Mouse (Mus musculus) heart, embryonic 10.5 days (tissue): ENCODE data around the gene Capn1. TPM values are rescaled to one million over a fixed set of nuclear protein-coding genes. Genes with fewer than 3 reads are reported as not detected.

Experiments
- DNase-seq: peaks from one replicate; pipeline ENCODE4 v3.0.0-alpha.2; 2017; ENCODE audit warnings: low spot score
- H3K27ac ChIP-seq: fragments of 300-500 bp; sonication (generic); 2 replicates; pipeline ENCODE4 v1.5.1; 2016; ENCODE audit warnings: mild to moderate bottlenecking
- H3K27me3 ChIP-seq: fragments of 300-500 bp; sonication (generic); 2 replicates; pipeline ENCODE4 v1.6.1; 2016; ENCODE audit warnings: mild to moderate bottlenecking; ENCODE audit not compliant: poor library complexity, insufficient read depth, severe bottlenecking
- H3K36me3 ChIP-seq: fragments of 300-500 bp; sonication (generic); 2 replicates; pipeline ENCODE4 v1.6.1; 2016; ENCODE audit warnings: mild to moderate bottlenecking, moderate library complexity
- H3K4me1 ChIP-seq: fragments of 300-500 bp; sonication (generic); 2 replicates; pipeline ENCODE4 v1.6.1; 2016; ENCODE audit warnings: mild to moderate bottlenecking
- H3K4me3 ChIP-seq: fragments of 300-500 bp; sonication (generic); 2 replicates; pipeline ENCODE4 v1.5.1; 2016; ENCODE audit warnings: mild to moderate bottlenecking, moderate library complexity
- H3K9me3 ChIP-seq: fragments of 300-500 bp; sonication (generic); 2 replicates; pipeline ENCODE4 v1.6.1; 2016; ENCODE audit warnings: mild to moderate bottlenecking, moderate library complexity
- WGBS: fragments of 180-500 bp; shearing (Covaris S2); methylation state at CpG from one replicate; pipeline ENCODE4 v1.1.7; 2016; 5-methylcytosine and 5-hydroxymethylcytosine counted together
- polyA plus RNA-seq: library from polyadenylated mRNA; unstranded; fragments of >200 nt; fragmentation: Nextera tagmentation; extraction: Ambion mirVana; gene quantifications from 2 replicates; pipeline ENCODE4 v1.2.1, GENCODE M21; 2016

The Capn1 gene
- polyA plus RNA-seq: 7.3 and 7.4 TPM in 2 replicates

- peaks cover 40% of the 10 kb centered on the region for H3K27me3 ChIP-seq
- H3K4me3 ChIP-seq: peak within 1 kb of the TSS; percentile 71
- H3K4me1 ChIP-seq: peaks cover 34% of the 10 kb centered on the region
- no peaks in the 10 kb centered on the region for H3K9me3 ChIP-seq
- peak within 1 kb of the TSS; percentile 82 for H3K27ac ChIP-seq
- no peaks in the 10 kb centered on the region for H3K36me3 ChIP-seq
- DNase-seq: peak; percentile 90
- 3% methylated on average over 40 of the region's 40 CpGs for WGBS
Observed at GRCm38 (mm10) chr19:6015511-6016315, at the start of gene Capn1. TSS of gene Capn1 (minus strand) at chr19:6015897.

GRCm38 (mm10) chr19:6063081-6063480 lies 47.4 kb upstream of the Capn1 start:
- Histone ChIP-seq H3K4me1 (peaks cover 52% of the 10 kb centered on the region), H3K27me3 (no peaks in the 10 kb centered on the region), H3K36me3 (peaks cover 15% of the 10 kb centered on the region), H3K4me3 (no peak overlapping the region), H3K9me3 (no peaks in the 10 kb centered on the region), H3K27ac (no peak overlapping the region)
- 88% methylated on average over 6 of the region's 6 CpGs for WGBS
- DNase-seq: no peak

GRCm38 (mm10) chr19:6062418-6062817 lies 46.7 kb upstream of the Capn1 start:
- Histone ChIP-seq H3K9me3 (no peaks in the 10 kb centered on the region), H3K36me3 (peaks cover 15% of the 10 kb centered on the region), H3K4me1 (peaks cover 46% of the 10 kb centered on the region), H3K27ac (peak overlapping the region; percentile 96), H3K27me3 (no peaks in the 10 kb centered on the region), H3K4me3 (peak overlapping the region; percentile 82)
- 76% methylated on average over 5 of the region's 5 CpGs for WGBS
- no peak for DNase-seq

GRCm38 (mm10) chr19:6061641-6062302 lies 46.1 kb upstream of the Capn1 start:
- peak overlapping the region; percentile 82 for H3K4me3 ChIP-seq
- DNase-seq: peak; percentile 83
- peaks cover 42% of the 10 kb centered on the region for H3K4me1 ChIP-seq
- WGBS: 2% methylated on average over 44 of the region's 44 CpGs
- peaks cover 15% of the 10 kb centered on the region for H3K36me3 ChIP-seq
- no peaks in the 10 kb centered on the region for H3K9me3 ChIP-seq
- peak overlapping the region; percentile 96 for H3K27ac ChIP-seq
- no peaks in the 10 kb centered on the region for H3K27me3 ChIP-seq

GRCm38 (mm10) chr19:6061021-6061533 lies 45.4 kb upstream of the Capn1 start, which contains the start of gene Znhit2:
TSS of gene Znhit2 (plus strand) at chr19:6061192.
- Histone ChIP-seq H3K36me3 (peaks cover 17% of the 10 kb centered on the region), H3K9me3 (no peaks in the 10 kb centered on the region), H3K27me3 (no peaks in the 10 kb centered on the region), H3K27ac (peak within 1 kb of the TSS; percentile 96), H3K4me3 (peak within 1 kb of the TSS; percentile 82), H3K4me1 (peaks cover 42% of the 10 kb centered on the region)
- whole genome bisulfite sequencing: under 1% methylated on average over 58 of the region's 58 CpGs
- peak; percentile 97 for DNase-seq

DNA sequence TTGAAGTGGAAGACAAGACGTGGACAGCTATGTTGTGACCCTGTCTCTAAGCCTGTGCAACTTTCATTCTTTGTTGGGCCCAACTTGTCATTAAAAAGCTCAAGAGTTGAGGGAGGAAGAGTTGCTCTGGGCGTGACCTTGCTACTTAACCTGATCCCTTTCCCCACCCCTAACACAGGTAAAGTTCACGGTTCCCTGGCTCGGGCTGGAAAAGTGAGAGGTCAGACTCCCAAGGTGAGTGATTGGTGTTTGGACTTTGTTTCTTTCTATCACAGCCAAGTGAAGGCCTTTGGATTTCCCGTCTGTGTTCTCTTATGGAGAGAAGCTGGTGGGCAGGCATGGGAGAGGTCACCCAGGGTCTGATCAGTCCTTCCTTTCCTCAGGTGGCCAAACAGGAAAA lies 43.3 kb upstream of the Capn1 start:
- no peak for DNase-seq
- H3K9me3 ChIP-seq: no peaks in the 10 kb centered on the region
- peak overlapping the region; percentile 91 for H3K4me3 ChIP-seq
- no peaks in the 10 kb centered on the region for H3K27me3 ChIP-seq
- WGBS: 83% methylated on average over 5 of the region's 5 CpGs
- H3K27ac ChIP-seq: no peak overlapping the region
- peaks cover 38% of the 10 kb centered on the region for H3K36me3 ChIP-seq
- H3K4me1 ChIP-seq: peaks cover 42% of the 10 kb centered on the region

GRCm38 (mm10) chr19:6058513-6058912 lies 42.8 kb upstream of the Capn1 start:
- H3K36me3 ChIP-seq: peaks cover 43% of the 10 kb centered on the region
- DNase-seq: no peak
- 28% methylated on average over 5 of the region's 5 CpGs for WGBS
- peaks cover 40% of the 10 kb centered on the region for H3K4me1 ChIP-seq
- H3K27me3 ChIP-seq: no peaks in the 10 kb centered on the region
- peak overlapping the region; percentile 91 for H3K4me3 ChIP-seq
- H3K9me3 ChIP-seq: no peaks in the 10 kb centered on the region
- H3K27ac ChIP-seq: peak overlapping the region; percentile 96

GRCm38 (mm10) chr19:6057313-6058096 lies 41.8 kb upstream of the Capn1 start, which contains the start of the genes Mrpl49 and Fau:
TSS of gene Mrpl49 (minus strand) at chr19:6057785.
TSS of gene Fau (plus strand) at chr19:6057844.
- H3K27me3 ChIP-seq: no peaks in the 10 kb centered on the region
- H3K9me3 ChIP-seq: no peaks in the 10 kb centered on the region
- H3K36me3 ChIP-seq: peaks cover 53% of the 10 kb centered on the region
- H3K4me1 ChIP-seq: peaks cover 31% of the 10 kb centered on the region
- peak; percentile 99 for DNase-seq
- under 1% methylated on average over 63 of the region's 63 CpGs for WGBS
- H3K27ac ChIP-seq: peak within 1 kb of the TSS; percentile 96
- peak within 1 kb of the TSS; percentile 91 for H3K4me3 ChIP-seq

DNA sequence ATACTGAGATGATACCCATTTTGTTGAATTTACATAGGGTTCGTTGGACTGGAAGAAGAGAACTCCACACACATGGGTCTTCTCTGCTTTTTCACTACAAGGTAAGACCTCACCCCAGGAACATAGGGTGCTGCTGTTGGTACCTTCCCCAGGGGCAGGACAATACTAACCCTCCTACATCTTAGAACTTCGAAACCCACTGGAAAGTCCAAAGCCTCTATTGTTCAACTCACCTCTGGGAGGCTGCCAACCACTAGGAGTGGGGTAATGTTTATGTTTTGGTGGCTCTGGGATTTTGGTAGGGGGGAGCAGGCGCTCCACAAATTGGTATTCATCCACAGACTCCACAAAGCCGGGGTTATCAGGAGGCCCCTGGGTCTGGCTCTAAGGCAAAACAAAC lies 41.0 kb upstream of the Capn1 start:
- Histone ChIP-seq H3K36me3 (peaks cover 61% of the 10 kb centered on the region), H3K4me1 (peaks cover 23% of the 10 kb centered on the region), H3K9me3 (no peaks in the 10 kb centered on the region), H3K4me3 (peak overlapping the region; percentile 91), H3K27ac (0 out of 2 replicates have a peak overlapping the region, but pooled peaks have one; percentile 96), H3K27me3 (no peaks in the 10 kb centered on the region)
- 66% methylated on average over 4 of the region's 4 CpGs for WGBS
- DNase-seq: no peak

GRCm38 (mm10) chr19:6054296-6054695 lies 38.6 kb upstream of the Capn1 start:
- no peak for DNase-seq
- peaks cover 17% of the 10 kb centered on the region for H3K4me1 ChIP-seq
- no peaks in the 10 kb centered on the region for H3K9me3 ChIP-seq
- H3K4me3 ChIP-seq: no peak overlapping the region
- 88% methylated on average over 5 of the region's 5 CpGs for WGBS
- peaks cover 78% of the 10 kb centered on the region for H3K36me3 ChIP-seq
- H3K27ac ChIP-seq: no peak overlapping the region
- no peaks in the 10 kb centered on the region for H3K27me3 ChIP-seq

GRCm38 (mm10) chr19:6052516-6052915 lies 36.8 kb upstream of the Capn1 start:
- Histone ChIP-seq H3K4me3 (no peak overlapping the region), H3K36me3 (peaks cover 82% of the 10 kb centered on the region), H3K27ac (no peak overlapping the region), H3K27me3 (no peaks in the 10 kb centered on the region), H3K4me1 (peaks cover 24% of the 10 kb centered on the region), H3K9me3 (no peaks in the 10 kb centered on the region)
- DNase-seq: no peak
- 89% methylated on average over 7 of the region's 7 CpGs for WGBS

GRCm38 (mm10) chr19:6048681-6049410 lies 33.1 kb upstream of the Capn1 start:
- 77% methylated on average over 11 of the region's 11 CpGs for WGBS

More at GRCm38 (mm10) chr19:6048681-6049410, 33.1 kb upstream of the Capn1 start:
- Histone ChIP-seq H3K36me3 (peaks cover 58% of the 10 kb centered on the region), H3K4me3 (peak overlapping the region; percentile 86; the same call in 1 of the 2 replicates), H3K27ac (no peak overlapping the region), H3K4me1 (peaks cover 22% of the 10 kb centered on the region), H3K9me3 (no peaks in the 10 kb centered on the region), H3K27me3 (no peaks in the 10 kb centered on the region)
- DNase-seq: no peak
